Mouse (Mus musculus) adrenal gland, adult 8-10 months (tissue): ENCODE data around the gene C2cd2. TPM values are rescaled to one million over a fixed set of nuclear protein-coding genes. Genes with fewer than 3 reads are reported as not detected.

Experiments
- DNase-seq: peaks from one replicate; pipeline ENCODE4 v3.0.0; 2022
- total RNA-seq, 4 experiments: library from RNA; stranded (reverse); gene quantifications; 2 replicates each; pipeline ENCODE4 v1.2.4; 2022

Gene C2cd2
- total RNA-seq, 4 experiments from 2014 or later: 15.2 to 23.5 (median 20.8) TPM

DNA sequence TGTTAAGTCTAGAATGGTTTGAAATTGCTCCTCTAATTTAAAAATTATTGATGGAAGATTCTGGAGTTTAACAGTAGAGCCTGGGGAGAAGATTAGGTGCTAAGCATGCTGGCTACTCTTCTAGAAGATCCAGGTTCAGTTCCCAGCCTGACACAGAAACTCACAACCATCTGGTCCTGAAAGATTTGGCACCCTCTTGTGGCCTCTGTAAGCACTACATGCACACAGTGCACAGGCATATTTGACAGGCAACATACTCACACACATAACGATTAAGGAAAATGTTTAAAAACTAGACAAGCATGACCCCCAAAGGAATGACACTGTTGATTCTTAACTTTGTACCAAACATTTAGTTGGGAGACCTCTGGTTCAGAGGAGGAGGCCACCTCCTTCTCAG, 83.3 kb downstream of the C2cd2 start:
- peak; percentile 19 for DNase-seq

DNA sequence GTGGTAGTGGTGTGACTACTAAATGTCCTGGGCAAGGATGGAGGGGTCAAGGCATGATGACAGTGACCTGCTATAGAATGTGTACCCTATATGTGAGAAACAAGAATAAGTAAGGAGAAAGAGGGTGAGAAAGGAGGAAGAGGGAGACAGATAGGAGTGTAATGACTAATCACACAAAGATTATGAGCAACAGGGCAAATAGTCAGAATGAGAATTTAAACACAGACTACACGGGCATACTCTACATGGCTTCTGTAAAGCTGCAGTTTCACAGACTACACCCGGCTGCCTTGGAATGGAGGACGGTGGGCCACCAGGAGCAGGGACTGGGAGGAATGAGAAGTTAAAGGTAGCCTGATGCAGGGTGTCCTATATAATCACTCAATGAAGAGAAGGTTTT, 84.9 kb downstream of the C2cd2 start:
- DNase-seq: no peak

DNA sequence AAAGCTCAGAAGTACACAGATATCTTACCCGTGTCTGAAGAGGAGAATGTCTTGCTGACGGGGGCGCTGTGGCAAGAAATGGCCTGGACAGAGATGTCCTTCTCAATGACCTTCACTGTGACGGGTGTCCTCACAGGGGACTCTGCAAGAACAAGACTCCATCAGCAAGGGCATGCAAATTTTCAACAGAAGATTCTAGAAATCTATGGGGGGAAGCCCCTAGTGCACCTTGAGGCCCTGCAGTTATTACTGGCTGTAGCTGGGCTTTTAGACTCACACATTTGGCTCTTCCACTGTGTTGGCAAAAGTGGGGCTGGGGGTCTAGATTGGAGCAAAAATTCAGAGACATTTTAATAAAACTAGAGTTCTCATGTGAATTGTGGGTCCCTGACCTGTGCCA, 87.3 kb downstream of the C2cd2 start:
- no peak for DNase-seq

DNA sequence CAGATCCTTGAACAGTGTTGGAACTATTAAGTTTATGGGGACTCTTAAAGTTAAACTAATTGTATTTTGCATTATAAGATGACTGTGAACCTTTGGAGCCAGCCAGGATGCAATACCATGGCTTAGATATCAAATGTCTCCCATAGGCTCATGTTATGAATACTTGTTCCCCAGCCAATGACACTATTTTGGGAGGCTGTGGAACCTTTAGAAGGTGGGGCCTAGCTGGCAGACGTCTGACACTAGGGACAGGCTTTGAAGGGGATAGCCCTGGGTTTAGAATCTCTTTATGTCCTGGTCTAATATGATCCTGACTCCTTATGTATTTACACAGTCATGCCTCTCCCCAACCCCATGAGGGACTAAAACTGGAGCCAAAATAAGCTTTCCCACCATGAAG, 88.0 kb downstream of the C2cd2 start:
- DNase-seq: no peak

DNA sequence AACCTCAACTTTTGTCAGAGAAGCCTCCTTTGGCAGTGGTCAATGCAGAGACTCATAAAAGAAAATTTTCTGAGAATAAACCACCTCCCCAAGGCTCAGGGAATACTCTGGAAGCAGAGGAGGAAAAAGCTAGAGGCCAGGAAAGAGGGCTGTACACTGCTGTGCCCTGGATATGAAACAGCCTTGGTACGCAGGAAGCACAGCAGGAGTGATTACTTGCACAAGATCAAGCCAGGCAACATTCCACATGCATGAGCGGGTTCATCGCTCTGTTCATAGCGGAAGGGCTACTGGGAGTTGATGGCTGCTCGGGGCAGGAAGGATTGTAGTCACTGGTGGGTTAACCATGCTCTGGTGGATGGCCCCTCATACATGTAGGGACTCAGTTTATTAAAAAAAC, 89.7 kb downstream of the C2cd2 start:
- DNase-seq: no peak

DNA sequence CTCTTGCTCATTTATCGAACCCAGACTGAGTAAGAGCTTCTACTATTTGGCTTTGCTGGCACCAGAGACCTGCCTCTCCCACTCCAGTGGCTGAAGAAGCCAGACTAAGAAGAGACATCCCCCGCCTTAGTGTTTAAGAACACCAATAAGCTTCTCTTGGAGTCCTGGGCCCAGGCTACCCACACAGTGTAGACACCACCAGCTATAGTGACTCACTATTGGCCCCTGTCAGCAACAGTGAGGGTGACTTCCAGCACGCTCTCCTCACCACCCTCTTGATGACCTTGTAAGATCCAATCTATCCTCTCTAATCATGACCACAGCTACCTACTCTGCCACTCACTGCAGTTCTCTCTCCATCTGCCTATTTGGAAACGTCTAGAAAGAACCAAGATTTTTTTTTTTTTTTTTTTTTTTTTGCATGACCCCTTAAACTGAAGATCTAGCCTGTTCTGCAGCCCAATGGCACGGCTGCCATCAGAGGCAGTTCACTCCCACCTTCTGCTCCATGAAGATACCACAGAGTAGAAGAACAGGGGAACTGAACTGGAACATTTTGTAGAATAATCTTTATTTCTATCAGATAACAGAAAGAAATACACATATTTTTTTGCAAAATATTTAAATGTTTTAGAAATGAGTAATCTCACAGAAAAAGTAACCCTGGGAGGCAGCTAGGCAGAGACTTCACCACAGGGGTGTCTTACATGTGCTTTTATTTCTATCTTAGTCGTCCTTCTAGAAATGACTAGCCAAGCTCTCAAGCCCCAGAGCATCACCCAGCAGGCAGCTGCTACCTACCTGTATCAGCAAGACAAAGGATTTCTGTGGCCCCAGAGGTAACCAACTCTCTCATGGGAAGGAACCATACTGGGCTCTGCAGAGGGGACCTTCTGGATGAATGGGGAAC, 93.0 kb downstream of the C2cd2 start:
- no peak for DNase-seq

DNA sequence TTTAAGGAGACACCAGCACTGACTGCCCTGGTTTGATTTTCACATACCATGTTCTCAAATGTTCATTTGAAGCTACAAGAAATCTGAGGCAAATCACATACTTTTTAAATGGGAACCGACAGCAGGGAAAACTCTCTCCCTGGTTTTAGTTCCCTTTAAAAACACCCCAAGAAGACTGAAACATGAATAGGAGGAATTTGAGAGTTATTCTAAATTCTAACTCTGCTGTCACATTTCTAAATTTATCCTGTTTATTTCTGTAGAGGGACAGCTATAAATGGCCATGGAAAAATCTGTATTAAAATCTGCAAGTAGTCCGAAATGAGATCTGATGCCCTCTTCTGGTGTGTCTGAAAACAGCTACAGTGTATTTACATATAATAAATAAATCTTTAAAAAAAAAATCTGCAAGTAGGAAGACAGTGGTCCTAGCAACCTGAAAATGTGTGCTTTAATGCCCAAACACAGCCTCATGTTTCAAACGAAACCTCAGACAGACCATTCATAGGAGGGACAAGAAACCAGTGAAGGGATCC, 98.4 kb downstream of the C2cd2 start:
- no peak for DNase-seq

DNA sequence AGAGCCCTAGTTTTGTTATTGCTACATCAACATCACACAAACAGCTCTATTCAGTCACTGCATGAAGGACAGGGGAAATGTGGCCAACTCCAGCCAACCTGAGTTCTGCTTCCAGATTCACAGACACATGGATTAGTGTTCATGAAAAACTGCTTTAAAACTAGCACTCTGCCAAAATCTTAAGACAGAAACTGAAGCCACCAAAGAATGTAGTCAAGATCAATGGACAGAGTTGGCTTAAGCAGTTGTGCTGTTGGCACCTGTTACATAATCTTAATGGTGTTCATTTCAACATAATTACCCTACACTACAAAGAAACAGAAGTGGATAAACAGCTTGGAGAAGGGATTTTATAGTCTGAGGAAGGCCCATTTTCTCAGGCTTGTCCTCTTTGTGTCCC, 106.3 kb downstream of the C2cd2 start:
- DNase-seq: no peak

DNA sequence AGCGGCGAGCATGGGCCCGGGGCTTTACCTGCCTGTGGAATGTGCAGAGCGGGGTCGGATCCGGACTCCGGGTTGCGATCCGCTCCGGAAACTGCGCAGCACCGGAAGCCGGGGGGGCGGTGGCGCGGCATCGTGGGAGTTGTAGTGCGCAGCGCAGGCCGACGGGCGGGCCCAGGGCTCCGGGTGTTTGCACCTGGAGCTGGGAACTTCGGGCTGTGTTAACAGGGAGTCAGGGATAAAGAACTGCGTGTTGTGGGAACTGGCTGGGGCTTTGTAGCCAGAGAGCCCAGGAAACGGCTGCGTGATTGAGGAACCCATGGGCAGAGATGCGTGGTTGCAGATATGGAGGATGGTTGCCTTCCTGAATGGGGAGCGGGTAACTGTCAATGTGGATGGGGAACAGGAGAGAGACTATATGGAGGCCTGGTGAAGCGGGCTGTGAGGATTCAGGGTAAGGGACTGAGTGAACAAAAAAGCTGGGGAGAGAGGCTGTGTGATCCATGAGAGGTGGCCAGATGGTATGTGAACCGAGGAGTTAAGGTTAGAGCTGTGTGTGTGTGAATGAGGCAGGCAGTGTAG, 110.6 kb downstream of the C2cd2 start, which contains the start of gene Prdm15:
Gene Prdm15 (minus strand): TSS at position 110 of the 579 bp plus-strand sequence.
- peak; percentile 77 for DNase-seq

DNA sequence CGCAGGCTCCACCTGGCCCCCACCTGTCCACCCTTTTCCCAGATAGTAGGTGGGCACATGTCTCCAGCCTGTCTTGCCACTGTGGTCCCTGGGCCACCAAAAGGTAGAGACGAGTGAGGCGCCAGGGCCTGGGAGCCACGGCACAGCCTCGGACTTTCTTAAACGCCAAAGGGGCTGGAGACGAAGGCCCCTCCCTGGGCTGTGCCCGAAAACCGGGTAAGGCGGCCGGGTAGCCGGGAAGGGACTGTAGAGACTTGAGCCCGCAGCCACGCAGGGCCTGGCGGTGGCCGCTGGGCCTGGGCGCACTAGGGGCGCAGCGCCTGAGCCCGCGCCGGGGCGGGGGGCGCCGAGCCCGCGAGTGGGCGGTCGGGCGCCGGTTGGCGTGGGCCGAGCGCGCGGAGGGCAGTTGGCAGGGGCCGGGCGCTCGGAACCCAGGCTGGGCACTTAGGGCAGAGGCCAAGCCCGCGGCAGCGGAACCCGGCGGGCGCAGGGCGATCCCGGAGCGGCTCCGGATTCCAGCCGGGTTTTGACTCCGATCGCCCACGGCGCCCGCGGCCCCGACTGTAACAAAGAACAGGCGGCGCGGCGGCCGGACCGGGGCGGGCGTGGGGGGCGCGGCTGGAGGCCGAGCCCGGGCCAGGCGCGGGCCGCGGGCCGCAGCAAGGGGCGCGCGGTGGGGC, 111.2 kb downstream of the C2cd2 start:
- DNase-seq: peak; percentile 86

DNA sequence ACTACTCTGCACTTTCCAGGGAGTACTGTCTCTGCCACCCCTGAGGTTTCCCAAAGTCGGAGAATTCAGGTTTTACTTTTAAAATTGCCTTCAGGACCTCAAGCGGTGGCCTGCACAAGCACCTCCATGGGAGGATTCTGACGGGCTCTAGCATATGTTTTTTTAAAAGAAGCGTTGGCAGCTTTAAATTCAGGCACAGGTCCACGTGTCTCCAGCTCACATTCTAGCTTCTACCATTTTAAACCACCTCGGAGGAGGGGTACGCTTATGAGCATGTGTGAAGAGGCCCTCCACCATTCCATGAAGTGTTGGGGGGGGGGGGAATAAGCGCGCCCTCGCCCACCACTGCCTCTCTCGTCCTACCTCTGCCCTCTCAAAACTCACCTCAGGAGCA, 111.7 kb downstream of the C2cd2 start:
- no peak for DNase-seq

DNA sequence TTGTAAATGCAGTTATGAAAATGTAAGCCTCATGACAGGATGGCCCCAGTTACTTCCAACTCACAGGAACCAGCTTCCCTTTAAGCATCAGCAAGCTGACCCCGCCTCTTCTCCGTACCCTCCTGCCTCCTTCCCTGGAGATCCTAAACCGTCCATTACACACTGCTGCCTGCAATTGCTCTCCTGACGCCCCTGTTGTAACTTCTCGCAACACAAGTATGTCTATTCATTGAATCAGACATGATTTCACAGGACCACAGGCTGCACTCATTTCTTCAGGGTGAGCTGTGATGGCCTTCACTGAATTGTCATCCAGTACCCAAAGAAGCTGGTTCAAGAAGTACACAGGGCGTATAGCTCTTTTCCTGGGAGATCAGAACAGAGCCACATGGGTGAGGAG, 113.6 kb downstream of the C2cd2 start:
- no peak for DNase-seq

DNA sequence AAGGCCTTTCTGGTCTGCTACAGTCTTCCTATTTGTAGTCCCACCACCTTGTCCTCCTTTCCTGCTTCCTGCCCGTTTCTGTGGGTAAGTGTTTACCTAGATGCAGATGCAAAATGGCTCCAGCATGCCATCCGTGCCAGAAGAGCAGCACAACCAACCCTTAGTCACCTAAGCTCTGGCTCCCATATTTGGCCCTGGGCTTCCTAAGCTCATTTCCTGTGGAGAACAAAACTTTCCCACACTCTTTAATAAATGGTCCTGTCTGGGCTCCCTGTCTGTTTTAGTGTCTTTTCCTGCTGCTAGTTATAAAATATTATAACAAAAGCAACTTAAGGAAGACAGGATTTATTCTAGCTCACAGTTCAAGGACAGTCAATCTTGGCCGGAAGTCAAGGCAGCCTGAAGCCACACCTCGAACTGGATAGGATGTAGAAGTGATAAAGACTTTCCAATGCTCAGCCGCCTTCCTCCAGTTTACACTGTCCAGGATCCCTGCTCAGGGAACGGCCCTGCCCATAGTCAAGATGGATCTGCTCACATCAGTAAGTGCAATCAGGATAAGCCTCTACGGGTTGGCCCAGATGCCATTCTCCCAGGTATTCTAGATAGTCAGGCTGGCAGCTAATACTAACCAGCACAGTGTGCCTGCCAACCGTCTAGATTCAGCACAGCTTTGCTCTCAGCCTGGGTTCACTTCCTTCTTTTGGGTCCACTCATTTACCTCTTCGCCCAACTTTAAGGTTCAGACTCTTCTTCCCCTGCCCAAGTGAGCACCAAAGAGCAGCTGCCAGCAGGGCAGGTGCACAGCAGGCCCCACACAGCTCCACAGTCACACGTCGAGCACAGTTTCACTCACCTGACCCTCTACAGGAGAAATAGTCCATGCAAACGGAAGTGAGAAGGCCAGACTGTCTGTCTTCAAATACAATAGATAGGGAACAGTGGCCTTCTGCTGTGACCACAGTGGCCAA, 117.1 kb downstream of the C2cd2 start:
- DNase-seq: peak; percentile 34

DNA sequence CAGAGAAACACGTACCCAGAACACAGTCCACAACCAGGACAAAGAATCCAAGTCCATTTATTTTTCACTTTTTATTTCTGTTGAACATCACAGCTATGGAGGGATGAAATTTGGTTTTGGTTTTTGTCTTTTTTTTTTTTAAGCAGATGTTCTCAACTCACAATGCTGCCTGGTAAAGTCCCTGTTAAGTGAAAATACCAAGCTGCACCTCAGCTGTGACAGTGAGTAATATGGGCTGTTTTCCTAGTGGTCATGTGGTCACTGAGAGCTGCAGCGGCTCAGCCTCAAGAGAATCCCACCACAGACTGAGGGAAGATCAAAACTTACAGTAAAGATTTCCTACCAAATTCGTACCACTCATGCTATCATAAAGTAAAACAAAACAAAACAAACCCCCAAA, 130.2 kb downstream of the C2cd2 start:
- DNase-seq: no peak

DNA sequence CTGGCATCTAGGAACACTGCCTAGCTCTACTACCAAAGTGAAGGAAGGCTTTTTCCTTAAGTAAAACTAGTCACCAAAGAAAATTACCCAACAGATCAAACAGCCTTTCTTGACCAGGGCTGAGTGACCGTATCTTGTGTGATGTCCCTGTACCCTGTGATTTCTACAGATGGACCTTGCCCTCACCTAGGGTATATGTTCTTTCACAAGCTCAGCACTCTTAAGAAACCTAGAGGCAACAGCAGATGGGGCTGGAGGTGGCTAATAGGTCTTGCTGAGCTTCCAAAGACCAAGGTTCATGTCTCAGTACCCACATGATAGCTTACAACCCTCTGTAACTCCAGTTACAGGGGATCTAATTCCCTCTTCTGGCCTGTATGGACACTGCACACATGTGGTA, 134.2 kb downstream of the C2cd2 start:
- no peak for DNase-seq

DNA sequence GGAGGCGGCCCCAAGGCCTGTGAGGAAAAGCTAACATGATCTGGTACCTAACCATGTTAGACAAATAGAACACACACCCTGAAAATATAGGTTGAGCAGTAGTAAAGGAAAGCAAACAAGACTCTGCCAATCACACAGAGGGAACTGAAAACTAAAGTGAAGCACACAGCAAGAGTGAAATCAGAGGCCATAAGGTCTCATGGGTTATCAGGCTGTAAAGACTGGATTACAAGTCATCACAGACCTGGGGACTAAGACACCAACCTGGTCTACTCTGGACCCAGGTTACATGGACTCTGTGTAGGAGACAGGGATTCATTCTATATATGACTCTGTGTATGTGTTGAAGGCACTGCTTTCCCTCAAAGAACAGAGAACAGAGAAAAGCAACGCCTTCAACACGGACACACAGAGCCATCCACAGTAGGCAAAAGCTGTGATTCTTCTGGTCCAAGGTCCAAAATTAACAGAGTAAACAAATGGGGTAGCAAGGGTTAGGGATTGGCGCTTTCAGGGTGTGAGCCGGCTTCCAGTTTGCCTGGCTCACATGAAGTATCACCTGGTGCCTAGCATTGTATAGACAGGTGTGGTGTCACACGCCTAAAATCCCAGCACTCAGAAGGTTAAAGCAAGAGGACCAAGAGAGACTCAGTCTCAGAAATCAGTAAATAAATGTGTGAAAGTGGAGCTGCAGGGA, 138.9 kb downstream of the C2cd2 start:
- DNase-seq: no peak

DNA sequence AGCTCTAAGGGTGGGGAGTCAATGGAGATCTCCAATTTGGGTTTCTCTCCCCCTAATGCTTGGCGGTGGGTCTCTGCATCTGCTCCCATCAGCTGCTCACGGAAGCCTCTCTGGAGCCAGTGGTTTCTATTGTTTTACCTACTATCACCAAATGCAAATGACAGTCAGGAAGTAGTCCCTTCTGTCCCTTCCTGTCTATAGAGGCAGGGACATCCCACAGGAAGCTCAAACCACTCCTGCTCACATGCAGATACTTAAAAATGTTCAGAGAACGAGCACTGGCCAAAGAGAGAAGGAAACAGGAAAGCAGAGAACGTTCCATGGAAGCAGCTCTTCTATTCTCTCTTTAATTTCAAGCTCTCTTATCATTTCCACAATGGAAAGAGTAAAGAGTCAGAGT, 142.9 kb downstream of the C2cd2 start:
- DNase-seq: no peak

DNA sequence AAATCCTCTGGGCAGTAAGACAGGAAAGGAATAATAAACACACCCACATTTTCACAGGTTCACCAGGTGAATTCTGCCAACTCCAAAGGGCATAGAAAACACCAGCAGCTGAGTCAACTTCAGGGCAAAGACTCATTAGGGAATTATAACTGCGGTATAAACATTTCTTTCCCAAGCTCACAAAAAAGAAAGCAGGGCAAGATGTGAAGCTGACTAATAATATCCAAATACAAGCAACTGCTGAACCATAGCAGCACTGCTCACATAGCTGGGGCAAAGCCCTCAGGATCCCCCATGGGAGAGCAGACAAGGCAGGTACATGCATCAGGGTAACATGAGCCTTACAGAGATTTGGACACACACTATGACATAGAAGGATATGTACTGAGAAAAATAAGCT, 145.0 kb downstream of the C2cd2 start:
- DNase-seq: no peak

DNA sequence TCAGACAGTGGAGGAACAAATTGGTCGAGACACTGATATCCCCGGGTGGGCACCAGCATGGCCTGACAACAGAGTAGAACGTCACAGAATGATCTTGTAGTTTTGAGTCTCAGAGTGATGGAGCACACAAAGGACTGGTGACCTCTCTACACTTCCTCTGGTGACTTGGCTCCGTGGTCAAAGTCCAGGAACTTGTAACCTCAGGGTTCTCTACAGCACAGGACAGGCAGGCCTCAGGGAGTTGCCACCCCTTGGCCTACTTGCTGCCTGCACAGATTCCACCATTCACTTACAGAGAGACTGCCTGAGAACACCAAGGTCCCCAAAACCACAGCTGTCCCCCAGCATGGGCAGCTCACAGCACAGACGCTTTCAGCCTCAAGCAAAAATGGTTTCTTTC, 147.1 kb downstream of the C2cd2 start:
- no peak for DNase-seq

DNA sequence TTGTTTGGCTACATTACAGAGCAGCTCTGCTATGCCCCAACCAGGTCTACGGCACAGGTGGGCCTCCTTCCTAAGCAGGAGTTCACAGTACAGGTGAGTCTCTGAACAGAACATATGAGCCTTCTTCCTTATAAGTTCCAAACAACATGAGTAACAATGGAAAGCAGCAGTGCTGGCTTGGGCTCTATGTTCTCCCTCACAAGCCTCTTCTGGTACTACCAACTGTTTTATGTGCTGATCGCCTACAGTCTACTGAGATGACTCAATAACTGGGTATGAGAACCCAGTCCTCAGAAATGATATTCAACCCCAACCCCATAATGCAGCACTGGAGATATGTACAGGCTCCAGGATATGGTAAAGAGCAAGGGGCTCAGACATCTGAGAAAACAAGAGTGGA, 148.3 kb downstream of the C2cd2 start:
- no peak for DNase-seq

DNA sequence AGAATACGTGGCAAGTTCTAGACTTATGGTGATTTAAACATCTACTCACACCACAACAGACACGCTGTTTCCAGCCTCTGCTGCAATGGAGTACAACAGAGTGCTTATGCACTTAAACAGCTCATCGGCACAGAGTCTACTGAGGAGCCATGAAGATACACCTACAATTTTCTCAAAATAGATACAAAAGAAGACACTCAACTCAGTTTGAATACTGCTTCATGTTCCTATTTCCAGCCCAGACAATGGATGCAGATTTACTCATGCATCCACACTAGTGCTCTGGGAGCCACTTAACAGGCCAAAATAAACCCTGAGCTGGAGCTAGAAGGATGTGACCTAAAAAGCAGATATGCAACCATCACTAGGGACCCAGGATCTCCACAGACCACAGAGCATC, 153.5 kb downstream of the C2cd2 start:
- no peak for DNase-seq
